Mouse (Mus musculus): Measurements from ENCODE around the gene Snapc3.

DNA sequence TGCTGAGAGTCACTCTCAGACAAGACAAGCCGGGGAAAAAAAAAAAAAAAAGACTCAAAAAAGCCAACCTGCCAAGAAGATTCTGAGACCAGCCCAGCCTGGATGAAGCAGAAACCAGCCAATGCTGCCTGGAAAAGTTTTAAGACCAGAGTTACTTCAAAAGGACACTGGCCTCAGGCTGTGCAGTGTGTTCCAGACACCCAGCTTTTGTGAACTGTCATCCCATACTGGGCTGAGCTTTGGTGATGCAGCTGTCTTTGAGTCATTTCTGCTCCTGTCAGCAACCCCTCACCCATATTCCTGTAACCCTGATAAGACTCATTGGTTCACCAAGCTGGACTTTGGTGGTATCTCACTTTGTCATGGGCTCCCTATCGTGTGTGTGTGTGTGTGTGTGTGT is 95.1 kb downstream of the Snapc3 start:
- TF ChIP-seq CTCF (IDR thresholded peaks at IDR 0.05; ENCODE audit: control insufficient read depth, insufficient read depth, low read length) (no peak), POLR2A (IDR thresholded peaks at IDR 0.05; ENCODE audit: borderline replicate concordance, control insufficient read depth, low read depth, low read length) (no peak)

Data from bone marrow, adult 2 months (tissue).